Mouse (Mus musculus): ENCODE results near the gene Nav3. TPM values are rescaled to one million over a fixed set of nuclear protein-coding genes. Genes with fewer than 3 reads are reported as not detected.
A peak's percentile ranks its signal among the peaks of the same experiment; 100 is the strongest.

The Nav3 gene
- polyA plus RNA-seq, 1 experiment from 2014 or later = 0.96 TPM

DNA sequence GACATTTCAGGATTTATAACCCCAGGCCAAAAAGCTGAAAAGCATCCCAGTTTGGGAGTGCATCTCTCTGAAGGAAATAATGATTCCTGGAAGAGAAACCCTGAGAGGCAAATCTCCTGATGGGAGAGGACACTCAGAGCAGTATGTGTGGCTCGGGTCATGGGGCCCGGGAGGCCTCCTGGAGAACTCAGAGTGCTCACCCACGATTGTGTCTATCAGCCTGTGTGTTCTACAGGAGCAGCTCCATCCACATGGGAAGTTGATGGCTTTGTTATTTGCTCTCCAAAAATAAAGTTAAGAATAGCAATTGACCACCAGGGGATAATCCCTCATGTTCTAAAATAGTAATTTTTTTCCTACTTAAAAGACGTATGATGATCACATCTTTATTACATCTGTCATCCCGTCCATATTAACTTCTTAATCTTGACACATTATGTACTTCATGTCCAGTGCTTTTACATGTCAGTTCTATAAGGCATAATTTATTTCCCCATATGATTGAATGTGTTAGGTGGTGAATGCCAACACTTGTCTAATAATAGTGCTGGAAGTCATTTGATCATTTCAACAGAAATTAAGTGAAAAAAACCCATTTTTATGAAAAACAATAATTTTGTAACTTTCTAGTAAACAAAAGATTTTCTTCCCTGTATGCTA, 581.2 kb downstream of the Nav3 start:
- ATAC-seq (ENCODE audit: low FRiP score, low TSS enrichment) = no peak
- H3K4me3 ChIP-seq (ENCODE audit: low read depth, low read length) = no peak overlapping the region
- H3K9me3 ChIP-seq (ENCODE audit: control insufficient read depth, low read length) = no peaks in the 10 kb centered on the region
- H3K27me3 ChIP-seq (ENCODE audit: control insufficient read depth, insufficient read depth, low read length) = no peaks in the 10 kb centered on the region
- DNase-seq (ENCODE audit: low spot score) = no peak
- no peaks in the 10 kb centered on the region for H3K4me1 ChIP-seq (replicated peaks; ENCODE audit: control insufficient read depth, insufficient read depth)
- TF ChIP-seq EP300 (optimal IDR thresholded peaks at IDR 0.05) (no peak), CTCF (IDR thresholded peaks at IDR 0.05; ENCODE audit: low read depth) (no peak)
- no peak overlapping the region for H3K4me2 ChIP-seq (replicated peaks; ENCODE audit: low read depth)
- no peak overlapping the region for H3K27ac ChIP-seq (replicated peaks)
- H3K36me3 ChIP-seq (ENCODE audit: control insufficient read depth, insufficient read depth, low read length) = no peaks in the 10 kb centered on the region
- WGBS = 54% methylated on average over 5 of the region's 5 CpGs
- H3K9ac ChIP-seq (ENCODE audit: low read length) = no peak overlapping the region

DNA sequence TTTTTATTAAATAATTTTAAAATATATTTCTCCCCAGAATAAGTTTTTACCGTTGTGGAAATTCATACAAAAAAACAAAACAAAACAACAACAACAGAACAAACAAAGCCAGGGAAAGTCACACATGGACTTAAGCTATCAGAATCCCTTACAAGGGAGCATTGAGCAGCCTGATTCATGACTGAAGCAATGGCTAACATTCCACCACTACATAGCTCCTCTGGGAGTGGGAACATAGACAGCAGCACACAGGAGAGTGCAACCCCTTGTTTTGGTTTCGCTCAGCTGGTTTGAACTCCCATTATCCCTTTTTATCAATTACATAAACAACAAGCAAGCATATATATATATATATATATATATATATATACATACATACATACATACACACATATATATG, 589.9 kb downstream of the Nav3 start:
- Histone ChIP-seq H3K9ac (ENCODE audit: low read length) (no peak overlapping the region), H3K9me3 (ENCODE audit: control insufficient read depth, low read length) (no peaks in the 10 kb centered on the region), H3K4me2 (replicated peaks; ENCODE audit: low read depth) (no peak overlapping the region), H3K27me3 (ENCODE audit: control insufficient read depth, insufficient read depth, low read length) (no peaks in the 10 kb centered on the region), H3K27ac (replicated peaks) (no peak overlapping the region), H3K4me3 (ENCODE audit: low read depth, low read length) (no peak overlapping the region), H3K36me3 (ENCODE audit: control insufficient read depth, insufficient read depth, low read length) (no peaks in the 10 kb centered on the region), H3K4me1 (replicated peaks; ENCODE audit: control insufficient read depth, insufficient read depth) (no peaks in the 10 kb centered on the region)
- 84% methylated on average over 2 of the region's 2 CpGs for WGBS
- DNase-seq (ENCODE audit: low spot score) = no peak
- TF ChIP-seq EP300 (optimal IDR thresholded peaks at IDR 0.05) (no peak), CTCF (IDR thresholded peaks at IDR 0.05; ENCODE audit: low read depth) (no peak)
- no peak for ATAC-seq (ENCODE audit: low FRiP score, low TSS enrichment)

DNA sequence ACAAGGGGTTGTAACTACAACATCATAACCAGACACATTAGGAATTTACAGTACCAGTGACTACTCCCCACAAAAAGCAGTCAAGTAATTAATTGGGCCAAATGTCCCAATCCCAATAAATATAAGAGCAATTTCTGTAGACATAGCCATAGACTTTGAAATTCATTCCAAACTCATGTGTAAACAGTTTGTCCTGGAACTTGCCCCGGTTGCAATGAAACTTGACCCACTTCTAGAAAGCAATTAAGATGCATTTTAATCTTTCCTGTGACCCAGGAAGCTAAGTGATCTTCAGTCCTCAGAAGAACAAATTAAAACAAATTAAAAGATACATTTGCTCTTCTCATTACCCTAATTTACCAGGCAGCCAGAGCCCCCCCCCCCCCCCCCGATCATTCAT, 590.6 kb downstream of the Nav3 start:
- H3K9ac ChIP-seq (ENCODE audit: low read length) = no peak overlapping the region
- no peak overlapping the region for H3K4me3 ChIP-seq (ENCODE audit: low read depth, low read length)
- H3K4me1 ChIP-seq (replicated peaks; ENCODE audit: control insufficient read depth, insufficient read depth) = no peaks in the 10 kb centered on the region
- TF ChIP-seq EP300 (optimal IDR thresholded peaks at IDR 0.05) (no peak), CTCF (IDR thresholded peaks at IDR 0.05; ENCODE audit: low read depth) (no peak)
- H3K9me3 ChIP-seq (ENCODE audit: control insufficient read depth, low read length) = no peaks in the 10 kb centered on the region
- no peak overlapping the region for H3K4me2 ChIP-seq (replicated peaks; ENCODE audit: low read depth)
- WGBS = 52% methylated on average over 2 of the region's 2 CpGs
- no peaks in the 10 kb centered on the region for H3K36me3 ChIP-seq (ENCODE audit: control insufficient read depth, insufficient read depth, low read length)
- ATAC-seq (ENCODE audit: low FRiP score, low TSS enrichment) (no peak), DNase-seq (ENCODE audit: low spot score) (no peak)
- no peaks in the 10 kb centered on the region for H3K27me3 ChIP-seq (ENCODE audit: control insufficient read depth, insufficient read depth, low read length)
- H3K27ac ChIP-seq (replicated peaks) = no peak overlapping the region

DNA sequence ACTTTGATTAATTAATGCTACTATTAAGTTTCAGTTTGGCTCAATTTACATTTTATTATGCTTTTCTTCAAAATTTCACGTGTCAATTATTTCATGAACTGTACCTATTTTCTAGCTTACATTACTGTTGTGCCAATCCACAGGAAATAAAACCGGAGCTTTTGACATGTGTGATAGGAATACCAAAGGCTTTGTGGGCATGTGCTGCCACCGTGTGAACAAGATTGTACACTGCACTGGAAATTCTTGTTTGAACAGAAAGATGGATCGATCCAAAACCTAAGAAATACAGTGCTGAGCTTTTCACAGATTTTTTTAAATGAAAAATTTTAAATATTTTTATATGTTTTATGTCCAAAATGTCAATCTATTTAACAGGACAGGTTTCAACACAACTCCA, 591.3 kb downstream of the Nav3 start:
- no peak overlapping the region for H3K4me3 ChIP-seq (ENCODE audit: low read depth, low read length)
- no peak overlapping the region for H3K4me2 ChIP-seq (replicated peaks; ENCODE audit: low read depth)
- no peaks in the 10 kb centered on the region for H3K27me3 ChIP-seq (ENCODE audit: control insufficient read depth, insufficient read depth, low read length)
- no peaks in the 10 kb centered on the region for H3K9me3 ChIP-seq (ENCODE audit: control insufficient read depth, low read length)
- H3K9ac ChIP-seq (ENCODE audit: low read length) = no peak overlapping the region
- WGBS = 16% methylated on average over 4 of the region's 4 CpGs
- H3K4me1 ChIP-seq (replicated peaks; ENCODE audit: control insufficient read depth, insufficient read depth) = no peaks in the 10 kb centered on the region
- ATAC-seq (ENCODE audit: low FRiP score, low TSS enrichment) = no peak
- H3K36me3 ChIP-seq (ENCODE audit: control insufficient read depth, insufficient read depth, low read length) = no peaks in the 10 kb centered on the region
- TF ChIP-seq EP300 (optimal IDR thresholded peaks at IDR 0.05) = no peak
- TF ChIP-seq CTCF (IDR thresholded peaks at IDR 0.05; ENCODE audit: low read depth) = peak; percentile 76
- peak; percentile 28 for DNase-seq (ENCODE audit: low spot score)
- no peak overlapping the region for H3K27ac ChIP-seq (replicated peaks)

DNA sequence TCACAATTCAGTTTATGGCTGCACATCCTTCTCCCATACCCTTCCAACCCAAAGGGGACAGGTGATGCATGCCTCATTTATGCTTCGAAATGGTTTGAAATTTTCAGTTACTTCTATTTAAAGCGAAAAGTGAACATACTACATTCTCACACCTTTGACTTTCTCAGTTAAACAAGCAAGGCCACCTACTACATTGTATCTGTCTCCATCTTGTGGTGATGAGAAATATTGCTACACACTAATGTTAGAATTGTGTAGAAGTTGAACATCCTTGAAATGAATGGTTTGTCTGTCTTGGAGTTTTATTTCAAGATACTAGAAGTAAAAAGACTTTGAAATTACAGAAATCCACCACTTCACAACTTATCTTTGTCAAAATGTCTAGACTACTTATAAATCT, 594.7 kb downstream of the Nav3 start:
- peak; percentile 88 for TF ChIP-seq CTCF (IDR thresholded peaks at IDR 0.05; ENCODE audit: low read depth)
- TF ChIP-seq EP300 (optimal IDR thresholded peaks at IDR 0.05) = no peak
- DNase-seq (ENCODE audit: low spot score) (no peak), ATAC-seq (ENCODE audit: low FRiP score, low TSS enrichment) (no peak)
- Histone ChIP-seq H3K27me3 (ENCODE audit: control insufficient read depth, insufficient read depth, low read length) (no peaks in the 10 kb centered on the region), H3K36me3 (ENCODE audit: control insufficient read depth, insufficient read depth, low read length) (no peaks in the 10 kb centered on the region), H3K9me3 (ENCODE audit: control insufficient read depth, low read length) (no peaks in the 10 kb centered on the region), H3K9ac (ENCODE audit: low read length) (no peak overlapping the region), H3K27ac (replicated peaks) (no peak overlapping the region), H3K4me3 (ENCODE audit: low read depth, low read length) (no peak overlapping the region), H3K4me1 (replicated peaks; ENCODE audit: control insufficient read depth, insufficient read depth) (no peaks in the 10 kb centered on the region), H3K4me2 (replicated peaks; ENCODE audit: low read depth) (no peak overlapping the region)
- WGBS = 50% methylated on average over 2 of the region's 2 CpGs

DNA sequence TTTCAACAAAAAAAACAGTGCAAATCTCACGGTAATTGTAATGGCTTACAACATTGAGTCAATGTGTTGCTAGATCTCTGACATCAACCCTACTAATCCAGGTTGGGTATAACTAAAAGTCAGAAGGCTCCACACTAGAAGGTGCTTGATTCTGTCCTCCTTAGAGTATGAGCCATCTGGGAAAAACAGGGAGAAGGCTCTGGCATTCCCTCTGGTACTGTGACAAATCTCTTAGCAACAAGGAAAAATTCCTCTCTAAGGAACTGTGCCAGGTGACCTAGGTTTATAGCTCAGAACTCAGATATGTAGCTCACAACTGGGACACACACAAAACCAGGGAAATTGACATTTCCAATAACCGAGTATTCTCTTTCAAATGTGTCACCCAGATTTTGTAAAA, 597.4 kb downstream of the Nav3 start:
- no peaks in the 10 kb centered on the region for H3K9me3 ChIP-seq (ENCODE audit: control insufficient read depth, low read length)

More for the DNA sequence above, 597.4 kb downstream of the Nav3 start:
- DNase-seq (ENCODE audit: low spot score) (no peak), ATAC-seq (ENCODE audit: low FRiP score, low TSS enrichment) (no peak)
- no peak overlapping the region for H3K4me3 ChIP-seq (ENCODE audit: low read depth, low read length)
- 89% methylated on average over 2 of the region's 2 CpGs for WGBS
- H3K27ac ChIP-seq (replicated peaks) = no peak overlapping the region
- no peaks in the 10 kb centered on the region for H3K4me1 ChIP-seq (replicated peaks; ENCODE audit: control insufficient read depth, insufficient read depth)
- TF ChIP-seq EP300 (optimal IDR thresholded peaks at IDR 0.05) (no peak), CTCF (IDR thresholded peaks at IDR 0.05; ENCODE audit: low read depth) (no peak)
- H3K4me2 ChIP-seq (replicated peaks; ENCODE audit: low read depth) = no peak overlapping the region
- H3K27me3 ChIP-seq (ENCODE audit: control insufficient read depth, insufficient read depth, low read length) = no peaks in the 10 kb centered on the region
- no peaks in the 10 kb centered on the region for H3K36me3 ChIP-seq (ENCODE audit: control insufficient read depth, insufficient read depth, low read length)
- H3K9ac ChIP-seq (ENCODE audit: low read length) = no peak overlapping the region
